1 mouse cellular context compared by ENCODE assay signal in genomic region chr7:44262791-44263643, GRCm38 (mm10).
TF ChIP-seq lines count a peak whose summit lies in the region.

No protein-coding gene starts in this region.

TF ChIP-seq in C2C12, 6 proteins besides CTCF, POLR2A, EP300 and RAD21:
- TF ChIP-seq CEBPB (IDR thresholded peaks at IDR 0.05; ENCODE audit: low read depth) (no peak), MYOG (IDR thresholded peaks at IDR 0.05; ENCODE audit: control insufficient read depth, extremely low read depth, insufficient read length) (no peak)
